Mouse (Mus musculus) spleen, postnatal 0 days (tissue): Measurements from ENCODE around the gene Eno1. TPM values are rescaled to one million over a fixed set of nuclear protein-coding genes. Genes with fewer than 3 reads are reported as not detected.

Source experiments
- polyA plus RNA-seq: library from polyadenylated mRNA; unstranded; fragments of >200 nt; fragmentation: Nextera tagmentation; extraction: Ambion mirVana; gene quantifications from 2 replicates; pipeline ENCODE4 v1.2.1, GENCODE M21; 2015

Eno1 gene
- 427 and 446 TPM in 2 replicates for polyA plus RNA-seq

GRCm38 (mm10) chr4:150236521-150237481 is at the start of gene Eno1:
Eno1 (plus strand) TSS chr4:150236721.

GRCm38 (mm10) chr4:150201232-150201631 is 35.3 kb upstream of the Eno1 start, which contains the start of gene Car6:
Car6 (minus strand) TSS chr4:150201332.

GRCm38 (mm10) chr4:150281018-150281761 is 44.7 kb downstream of the Eno1 start, which contains the start of gene Rere:
Rere (plus strand) TSS chr4:150281646.

Other genes with a start within 250 kb of the Eno1 start
- gene H6pd, start 227.7 kb upstream of the Eno1 start, polyA plus RNA-seq = 7.3 and 8.2 TPM in 2 replicates
- gene Gpr157, start 149.4 kb upstream of the Eno1 start, polyA plus RNA-seq = 0.34 and 0.45 TPM in 2 replicates
- gene Slc2a5, start 117.4 kb upstream of the Eno1 start, polyA plus RNA-seq = 0.05 and 0.11 TPM in 2 replicates
- gene Slc2a7, start 87.7 kb upstream of the Eno1 start, polyA plus RNA-seq = not detected in 2 replicates
- gene Car6, start 35.4 kb upstream of the Eno1 start, polyA plus RNA-seq = not detected in 2 replicates
- 11.9 and 13.7 TPM in 2 replicates for gene Rere, start 44.9 kb downstream of the Eno1 start, polyA plus RNA-seq